Mouse (Mus musculus) monocyte, adult 5-6 weeks (primary cell): ENCODE data around the gene Mrpl1. TPM values are rescaled to one million over a fixed set of nuclear protein-coding genes. Genes with fewer than 3 reads are reported as not detected.

Experiments
- ATAC-seq: fragments of 153-309, 156-312 bp; replicated peaks from 2 replicates; pipeline ENCODE4 v1.8.0; 2017; ENCODE audit warnings: mild to moderate bottlenecking; ENCODE audit not compliant: low TSS enrichment, insufficient number of reproducible peaks, severe bottlenecking, poor library complexity, low FRiP score
- total RNA-seq: library from RNA; stranded (forward); fragments of 200-1000, 200-491, 200-594 nt; gene quantifications from 3 replicates; pipeline ENCODE4 v1.2.3, GENCODE M21; 2017

Mrpl1 gene
- 17.3 to 46.7 TPM (median 42.3 TPM) in 3 replicates for total RNA-seq

GRCm38 (mm10) chr5:96209459-96209858, at the start of gene Mrpl1:
Gene Mrpl1, plus strand, starts transcription at chr5:96209493.
- ATAC-seq = 0 out of 2 replicates have a peak, but pooled peaks have one; percentile 19

- ATAC-seq = peak; percentile 55
These were observed 48.6 kb upstream of the Mrpl1 start for GRCm38 (mm10) chr5:96160467-96161262.

GRCm38 (mm10) chr5:96161263-96161577, 48.1 kb upstream of the Mrpl1 start:
- ATAC-seq = no peak

- 0 out of 2 replicates have a peak, but pooled peaks have one; percentile 23 for ATAC-seq
These were observed 47.5 kb upstream of the Mrpl1 start for GRCm38 (mm10) chr5:96161578-96162398.

DNA sequence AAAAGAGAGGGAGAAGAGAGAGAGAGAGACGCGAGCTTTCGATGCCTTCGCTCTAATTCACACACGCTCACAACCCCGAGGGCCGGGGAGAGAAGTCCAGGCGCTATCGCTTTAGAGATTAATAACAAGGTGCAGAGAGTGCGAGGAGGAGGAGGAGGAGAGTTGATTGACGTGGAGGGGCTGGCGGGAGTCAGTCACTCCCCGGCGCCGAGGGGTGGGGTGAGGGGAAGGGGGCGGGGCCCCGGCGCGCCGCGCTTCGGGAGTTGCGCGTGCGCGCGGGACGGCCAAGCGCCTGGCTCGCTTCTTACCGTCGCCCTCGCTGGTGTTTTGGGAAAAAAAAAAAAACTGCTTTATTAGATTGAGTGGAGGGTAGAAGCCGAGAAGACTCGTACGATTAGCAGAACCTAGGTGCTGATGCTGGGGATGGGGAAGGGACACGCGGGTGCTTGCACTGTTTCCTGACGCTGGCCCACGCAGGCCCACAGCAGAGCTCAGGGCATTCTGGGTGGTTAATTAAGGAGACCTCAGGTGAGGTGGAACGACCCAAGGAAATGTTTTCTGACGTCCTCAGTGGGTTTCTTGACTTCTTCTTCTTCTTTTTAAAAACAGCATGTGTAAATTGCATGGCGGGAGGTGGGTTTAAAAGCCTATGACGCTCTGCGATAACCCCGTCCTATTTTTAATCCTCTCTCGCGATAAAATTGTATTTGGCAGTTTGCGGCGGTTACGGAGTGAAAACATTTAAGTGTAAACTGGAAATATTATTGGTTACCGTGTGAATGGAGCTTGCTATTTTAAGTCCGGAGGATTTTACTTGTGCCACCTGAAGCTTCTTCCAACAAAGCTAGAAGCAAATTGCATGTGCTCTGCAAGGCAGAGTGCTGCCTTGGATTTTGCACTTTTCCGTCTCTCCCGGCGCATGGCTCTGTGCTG, 46.6 kb upstream of the Mrpl1 start:
- peak; percentile 73 for ATAC-seq

- ATAC-seq = no peak
These were observed 45.8 kb upstream of the Mrpl1 start for GRCm38 (mm10) chr5:96163396-96164020.

DNA sequence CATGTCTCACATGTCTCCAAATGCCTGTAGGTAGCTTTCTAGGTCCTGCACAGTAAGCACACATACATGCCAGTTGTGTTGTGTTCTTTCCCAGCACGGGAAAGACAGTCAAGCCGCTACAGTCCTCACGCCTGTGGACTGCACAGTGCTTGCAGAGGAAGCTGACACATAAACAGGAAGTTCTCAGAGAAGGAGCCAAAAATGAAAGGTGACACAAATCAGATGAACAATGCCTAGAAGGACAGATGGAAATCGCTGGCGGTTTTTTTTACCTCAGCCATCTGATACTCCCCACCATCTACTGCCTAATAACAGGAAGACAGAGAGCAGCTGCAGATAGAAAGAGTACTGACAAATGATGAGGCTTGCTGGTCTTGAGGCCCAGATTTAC, 45.3 kb upstream of the Mrpl1 start, which contains the start of gene Cnot6l:
Gene Cnot6l, minus strand, starts transcription at position 151 of the 391 bp plus-strand sequence.
- ATAC-seq = peak; percentile 59

- ATAC-seq = peak; percentile 52
These were observed 42.5 kb upstream of the Mrpl1 start for GRCm38 (mm10) chr5:96166761-96167160.

DNA sequence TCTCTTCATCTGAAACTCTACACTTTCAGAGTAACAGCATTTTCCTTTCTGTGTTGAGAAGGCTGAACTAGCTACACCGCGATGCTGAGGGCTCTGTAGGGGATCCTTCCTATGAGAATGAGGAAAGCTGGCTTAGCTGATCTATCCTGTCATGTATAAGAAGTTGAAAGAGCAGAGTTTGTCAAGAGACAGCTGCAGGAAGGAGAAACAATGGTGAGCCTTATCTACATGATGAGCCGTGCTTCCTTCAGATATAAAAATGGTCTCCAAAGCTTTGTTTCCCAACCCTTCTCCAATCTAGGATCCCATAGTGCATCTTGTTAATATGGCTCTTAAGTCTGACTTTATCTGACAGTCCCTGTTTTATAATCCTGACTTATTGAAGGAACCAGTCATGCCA, 38.9 kb upstream of the Mrpl1 start:
- no peak for ATAC-seq

- ATAC-seq = no peak
These were observed 37.5 kb upstream of the Mrpl1 start for GRCm38 (mm10) chr5:96171765-96172164.

- no peak for ATAC-seq
These were observed 33.2 kb upstream of the Mrpl1 start for GRCm38 (mm10) chr5:96176121-96176520.

DNA sequence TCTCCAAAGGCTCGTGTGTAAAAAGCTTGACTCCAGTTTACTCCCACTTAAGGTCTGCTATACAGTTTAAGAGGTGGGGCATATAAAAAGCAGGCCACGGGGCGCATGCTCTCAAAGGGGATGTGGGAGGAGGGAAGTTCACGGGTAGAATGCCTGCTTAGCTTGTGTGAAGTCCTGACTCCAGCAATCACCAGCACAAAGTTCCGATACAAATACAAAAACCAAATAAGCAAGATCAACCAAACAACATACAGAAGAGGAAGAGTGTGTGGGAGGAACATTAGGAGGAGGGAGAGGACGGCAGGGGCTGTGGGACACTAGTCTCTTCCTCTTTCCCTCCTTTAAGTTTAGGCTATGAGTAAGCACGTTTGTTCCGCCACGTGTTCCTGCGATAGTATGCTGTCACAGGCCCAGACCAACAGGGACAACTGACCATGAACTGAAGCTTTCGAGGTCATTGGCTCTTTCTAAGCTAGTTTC, 32.4 kb upstream of the Mrpl1 start:
- peak; percentile 95 for ATAC-seq

- ATAC-seq = no peak
These were observed 26.1 kb upstream of the Mrpl1 start for GRCm38 (mm10) chr5:96183211-96183610.

- no peak for ATAC-seq
These were observed 25.3 kb upstream of the Mrpl1 start for GRCm38 (mm10) chr5:96183987-96184386.

- ATAC-seq = no peak
These were observed 19.5 kb upstream of the Mrpl1 start for GRCm38 (mm10) chr5:96189761-96190160.

GRCm38 (mm10) chr5:96191251-96191650, 18.0 kb upstream of the Mrpl1 start:
- no peak for ATAC-seq

- no peak for ATAC-seq
These were observed 12.7 kb upstream of the Mrpl1 start for GRCm38 (mm10) chr5:96196547-96197052.

DNA sequence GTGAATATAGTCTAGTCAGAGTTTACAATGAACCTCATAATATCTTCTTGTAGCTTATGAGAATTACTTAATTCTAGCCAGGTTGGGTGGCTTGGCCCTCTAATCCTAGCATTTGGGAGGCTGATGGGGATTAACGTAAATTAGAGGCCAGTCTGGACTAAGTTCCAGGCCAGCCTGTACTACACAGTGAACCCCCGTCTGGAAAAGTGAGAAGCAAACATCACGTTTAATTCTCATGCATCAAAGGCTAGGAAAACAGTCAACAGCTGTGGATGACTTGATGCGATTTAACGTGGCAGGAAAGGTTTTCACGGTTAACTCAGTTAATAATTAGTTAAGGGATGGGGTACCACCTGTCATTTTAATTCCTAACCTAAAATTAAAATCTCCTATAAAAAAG, 11.0 kb upstream of the Mrpl1 start:
- no peak for ATAC-seq
